Mouse (Mus musculus) left cerebral cortex, adult 2 months (tissue): Measurements from ENCODE around the gene Lman2. TPM values are rescaled to one million over a fixed set of nuclear protein-coding genes. Genes with fewer than 3 reads are reported as not detected.

Experiments
- DNase-seq, 2 experiments: peaks; one replicate each; pipeline ENCODE4 v3.0.0; 2021 to 2022; ENCODE audit warnings: low spot score in 2 of 2, mixed read lengths in 1 of 2; ENCODE audit errors: extremely low spot score in 1 of 2
- H3K27ac ChIP-seq: fragments of 200-600 bp; 2 replicates; pipeline ENCODE4 v1.8.1; 2022
- H3K4me3 ChIP-seq: fragments of 200-600 bp; 2 replicates; pipeline ENCODE4 v1.8.1; 2022
- CTCF ChIP-seq: fragments of 200-600 bp; IDR thresholded peaks from 2 replicates; pipeline ENCODE4 v1.8.1; 2022; ENCODE audit warnings: antibody characterized with exemption, mild to moderate bottlenecking, moderate library complexity
- intact Hi-C: fragments of 180-260 bp; cut with DNase I; formaldehyde crosslinking; loops from one replicate; pipeline ENCODE4 v1.15.1; 2025
- total RNA-seq, 2 experiments: library from RNA; stranded (reverse); gene quantifications; 2 replicates each; pipeline ENCODE4 v1.2.3; 2021

Gene Lman2
- total RNA-seq, 2 experiments from 2014 or later = 57.8 to 60.4 TPM

DNA sequence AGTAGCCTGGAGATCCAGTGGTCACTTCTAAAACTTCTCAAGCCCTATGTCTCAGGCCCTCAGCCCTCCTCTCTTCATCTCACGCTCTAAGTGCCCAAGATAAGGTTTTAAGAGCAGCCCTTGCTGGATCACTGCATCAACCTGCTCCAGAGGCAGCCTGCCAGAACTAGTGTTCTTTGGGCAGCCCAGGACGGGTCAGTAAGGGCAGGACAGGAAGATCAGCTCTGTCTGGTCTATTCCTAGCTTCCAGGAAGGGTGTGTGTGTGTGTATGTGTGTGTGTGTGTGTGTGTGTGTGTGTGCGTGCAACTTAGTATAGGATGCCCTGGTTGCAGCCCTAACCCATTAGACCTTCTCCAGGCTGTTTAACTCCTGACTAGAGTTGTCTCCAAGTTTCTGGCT lies 7.7 kb upstream of the Lman2 start:
- Histone ChIP-seq H3K27ac (peak overlapping the region; percentile 48), H3K4me3 (peak overlapping the region; percentile 50)
- intact Hi-C loops = no loop called here
- DNase-seq = no peak
- TF ChIP-seq CTCF = no peak

GRCm38 (mm10) chr13:55369531-55370114 lies 7.0 kb upstream of the Lman2 start, which contains the start of gene Rgs14:
Gene Rgs14 (plus strand): TSS chr13:55369732.
- TF ChIP-seq CTCF = no peak
- DNase-seq = peak; percentile 47 to 52
- Histone ChIP-seq H3K4me3 (peak within 1 kb of the TSS; percentile 50), H3K27ac (peak within 1 kb of the TSS; percentile 48)
- intact Hi-C loops = no loop called here

DNA sequence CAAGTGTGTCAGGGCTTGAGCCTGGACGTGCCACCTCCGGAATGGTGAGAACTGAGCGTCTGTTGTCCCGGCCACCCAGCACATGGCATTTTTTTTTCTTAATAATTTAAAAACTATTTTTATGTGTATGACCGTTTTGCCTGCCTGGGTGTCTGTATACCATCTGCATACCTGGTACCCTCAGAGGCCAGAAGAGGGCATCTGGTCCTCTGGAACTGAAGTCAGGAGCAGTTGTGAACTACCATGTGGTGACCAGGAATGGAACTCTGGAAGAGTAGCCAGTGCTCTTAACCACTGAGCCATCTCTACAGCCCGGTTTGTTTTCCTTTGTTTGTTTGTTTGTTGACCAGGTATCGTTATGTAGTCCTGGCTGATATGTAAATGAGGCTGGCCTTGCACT lies 5.8 kb upstream of the Lman2 start:
- TF ChIP-seq CTCF = no peak; the same call in 1 of the 2 replicates
- intact Hi-C loops = no loop called here
- Histone ChIP-seq H3K27ac (no peak overlapping the region), H3K4me3 (no peak overlapping the region)
- no peak for DNase-seq

GRCm38 (mm10) chr13:55361974-55362452 lies 570 bp downstream of the Lman2 start:
- H3K4me3 ChIP-seq = peak overlapping the region; percentile 96
- intact Hi-C loops = loop anchor here (2.0 kb wide), 1 partner anchor 33 kb away; the partner anchor contains the start of gene Mxd3
- no peak for TF ChIP-seq CTCF
- DNase-seq = no peak
- H3K27ac ChIP-seq = peak overlapping the region; percentile 94

DNA sequence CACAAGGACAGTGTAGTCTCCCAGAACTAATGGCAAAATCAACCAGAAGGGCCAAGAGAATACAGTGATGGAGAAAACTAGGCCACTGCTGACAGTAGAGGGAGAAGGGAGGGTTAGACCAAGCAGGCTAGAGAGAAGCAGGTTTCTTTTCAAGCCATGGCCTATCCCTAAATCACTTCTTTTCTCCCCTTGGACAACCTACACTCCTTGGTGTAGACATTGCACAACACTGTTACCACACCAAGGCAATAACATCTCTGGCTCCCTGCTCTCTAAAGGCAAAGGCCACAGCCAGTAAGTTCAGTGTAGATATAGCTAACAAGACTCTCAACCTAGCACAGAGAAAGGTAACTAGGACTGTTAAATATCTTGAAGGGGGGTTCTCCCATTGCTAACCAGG lies 1.4 kb downstream of the Lman2 start:
- intact Hi-C loops = no loop called here

DNA sequence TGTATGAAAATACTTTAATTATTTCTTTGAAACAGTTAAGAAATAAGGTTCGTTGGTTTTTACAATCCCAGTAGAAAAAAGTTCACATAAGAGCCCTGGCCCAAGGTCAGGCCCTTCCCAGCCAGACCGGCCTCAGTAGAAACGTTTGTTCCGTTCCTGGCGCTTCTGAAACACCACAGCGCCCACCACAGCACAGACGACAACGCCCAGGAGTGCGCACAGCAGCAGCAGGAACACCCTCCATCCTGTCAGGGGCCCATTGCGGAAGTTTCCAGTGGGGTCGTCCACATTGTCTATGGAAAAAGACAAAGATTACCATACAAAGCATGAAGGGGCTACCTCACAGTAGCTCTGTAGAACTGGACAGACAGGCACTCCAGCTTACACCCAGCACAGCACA lies 15.8 kb downstream of the Lman2 start:
- Histone ChIP-seq H3K4me3 (no peak overlapping the region), H3K27ac (no peak overlapping the region)
- TF ChIP-seq CTCF = no peak
- intact Hi-C loops = no loop called here
- DNase-seq = no peak

More for the DNA sequence above, 1.4 kb downstream of the Lman2 start:
- TF ChIP-seq CTCF = no peak
- Histone ChIP-seq H3K27ac (no peak overlapping the region), H3K4me3 (peak overlapping the region; percentile 96)
- no peak for DNase-seq

DNA sequence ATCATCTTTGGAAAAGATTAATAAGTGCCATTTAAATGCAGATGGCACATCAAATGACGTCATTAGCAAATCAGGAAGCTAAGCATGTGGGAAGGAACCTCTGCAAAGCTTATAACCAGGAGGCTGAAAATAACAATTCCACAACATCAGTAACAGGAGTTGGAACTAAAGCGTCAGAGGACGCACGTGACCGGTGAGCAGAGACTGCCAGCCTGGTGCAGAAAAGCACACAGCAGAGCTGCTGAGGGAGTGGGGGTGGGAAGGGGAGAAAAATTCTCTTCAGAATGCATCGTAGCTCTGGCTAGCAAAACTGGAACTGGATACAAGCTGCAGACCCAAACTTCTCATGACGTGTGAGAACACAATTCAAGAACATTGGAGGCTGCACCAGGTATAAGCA lies 18.3 kb downstream of the Lman2 start:
- H3K27ac ChIP-seq = peak overlapping the region; percentile 18; the same call in 1 of the 2 replicates
- TF ChIP-seq CTCF = no peak
- intact Hi-C loops = no loop called here
- no peak overlapping the region for H3K4me3 ChIP-seq
- DNase-seq = peak in 1 of 2 experiments; percentile 55

DNA sequence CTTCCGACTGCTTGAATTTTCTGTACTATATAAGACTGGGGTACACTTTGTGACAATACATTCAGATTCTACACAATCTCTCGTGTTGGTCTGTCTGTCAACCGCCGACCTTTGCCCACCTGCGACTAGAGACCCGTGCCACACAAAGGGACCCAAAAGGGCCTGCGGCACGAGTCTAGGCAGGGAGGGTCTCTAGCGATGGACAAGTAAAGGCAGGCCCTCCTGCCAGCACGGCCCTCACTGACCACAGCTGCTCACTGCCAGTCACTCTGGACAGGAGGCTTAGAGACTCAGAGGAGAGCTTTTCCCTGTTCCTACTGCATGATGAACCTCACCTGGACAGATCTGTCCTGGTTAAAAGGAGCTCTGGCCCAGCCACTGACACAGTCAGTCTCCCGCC lies 20.1 kb downstream of the Lman2 start:
- Histone ChIP-seq H3K4me3 (no peak overlapping the region), H3K27ac (no peak overlapping the region)
- DNase-seq = no peak
- intact Hi-C loops = no loop called here
- no peak for TF ChIP-seq CTCF

- intact Hi-C loops = no loop called here
- Histone ChIP-seq H3K4me3 (no peak overlapping the region), H3K27ac (no peak overlapping the region)
- TF ChIP-seq CTCF = no peak
- DNase-seq = no peak
Measured at GRCm38 (mm10) chr13:55339259-55339658, 23.3 kb downstream of the Lman2 start.

DNA sequence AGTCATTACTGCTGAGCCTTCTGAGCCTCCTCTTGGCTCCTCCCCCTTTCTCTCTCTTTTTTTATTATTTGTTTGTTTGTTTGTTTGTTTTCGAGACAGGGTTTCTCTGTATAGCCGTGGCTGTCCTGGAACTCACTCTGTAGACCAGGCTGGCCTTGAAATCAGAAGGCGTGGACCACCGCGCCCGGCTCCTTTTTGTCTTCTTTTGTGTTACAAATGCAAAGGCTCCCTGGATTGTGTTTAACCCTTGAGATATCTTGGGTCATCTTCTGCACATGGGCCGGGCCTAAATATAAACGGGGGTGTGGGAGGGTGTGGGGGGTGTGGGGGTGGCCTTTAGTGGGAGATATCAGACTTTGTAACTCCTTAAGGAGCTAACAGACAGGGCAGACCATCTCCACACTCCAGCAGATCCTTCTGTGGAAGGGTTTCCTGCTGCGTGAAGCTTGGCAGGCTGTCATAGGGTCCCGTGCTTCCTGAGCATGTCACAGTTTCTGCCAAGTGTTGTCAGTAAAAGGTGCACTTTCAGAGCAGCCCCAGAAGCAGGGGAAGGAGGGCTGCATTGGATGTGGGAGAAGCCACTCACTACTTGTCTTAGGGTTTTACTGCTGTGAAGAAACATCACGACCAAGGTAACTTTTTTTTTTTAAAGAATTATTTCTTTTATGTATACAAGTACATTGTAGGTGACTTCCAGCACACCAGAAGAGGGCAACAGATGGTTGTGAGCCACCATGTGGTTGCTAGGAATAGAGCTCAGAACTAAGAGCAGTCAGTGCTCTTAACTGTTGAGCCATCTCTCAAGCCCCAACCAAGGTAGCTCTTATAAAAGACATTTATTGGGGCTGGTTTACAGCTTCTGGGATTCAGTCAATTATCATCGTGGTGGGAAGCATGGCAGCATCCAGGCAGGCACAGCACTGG lies 24.2 kb downstream of the Lman2 start:
- TF ChIP-seq CTCF = peak; percentile 2; the same call in 1 of the 2 replicates
- Histone ChIP-seq H3K4me3 (no peak overlapping the region), H3K27ac (no peak overlapping the region)
- intact Hi-C loops = no loop called here
- no peak for DNase-seq

GRCm38 (mm10) chr13:55337341-55337975 lies 25.1 kb downstream of the Lman2 start:
- Histone ChIP-seq H3K4me3 (no peak overlapping the region), H3K27ac (no peak overlapping the region)
- intact Hi-C loops = no loop called here
- TF ChIP-seq CTCF = no peak
- no peak for DNase-seq

DNA sequence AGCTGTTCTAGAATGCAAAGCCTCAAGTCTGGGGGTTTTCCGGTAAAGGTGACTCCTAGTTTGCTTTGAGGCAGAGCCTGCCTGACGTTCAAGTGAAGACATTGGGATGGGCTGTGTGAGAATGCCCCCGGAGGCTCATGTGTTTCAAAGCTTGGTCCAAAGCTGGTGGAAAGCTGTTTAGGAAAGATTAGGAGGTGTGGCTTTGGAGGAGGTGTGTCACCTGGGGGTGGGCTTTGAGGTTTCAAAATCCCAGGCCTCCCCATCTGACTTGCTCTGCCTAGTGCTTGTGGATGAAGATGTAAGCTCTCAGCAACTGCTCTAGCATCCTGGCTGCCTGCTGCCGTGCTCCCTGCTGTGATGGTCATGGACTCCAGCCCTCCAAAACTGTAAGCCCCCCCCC lies 26.9 kb downstream of the Lman2 start:
- H3K4me3 ChIP-seq = no peak overlapping the region
- H3K27ac ChIP-seq = no peak overlapping the region
- DNase-seq = no peak
- intact Hi-C loops = no loop called here
- TF ChIP-seq CTCF = no peak
